Mouse (Mus musculus) C2C12 (cell line): ENCODE data around the gene Il12b. TPM values are rescaled to one million over a fixed set of nuclear protein-coding genes. Genes with fewer than 3 reads are reported as not detected.

Source experiments
- H3K27me3 ChIP-seq: one replicate; pipeline ENCODE4 v1.6.1; 2011; ENCODE audit not compliant: control insufficient read depth, insufficient read depth, insufficient read length
- H3K36me3 ChIP-seq: one replicate; pipeline ENCODE4 v1.6.1; 2011; ENCODE audit not compliant: control insufficient read depth, insufficient read depth
- H3K4me3 ChIP-seq: one replicate; pipeline ENCODE4 v1.5.1; 2011; ENCODE audit warnings: mild to moderate bottlenecking, control low read depth; ENCODE audit not compliant: poor library complexity, insufficient read depth, severe bottlenecking
- H3K79me2 ChIP-seq: one replicate; pipeline ENCODE4 v1.6.1; 2011; ENCODE audit not compliant: control insufficient read depth, insufficient read depth
- H3K79me3 ChIP-seq: one replicate; pipeline ENCODE4 v1.6.1; 2011; ENCODE audit warnings: low read depth, control low read depth
- H3ac ChIP-seq: one replicate; pipeline ENCODE3; 2011; ENCODE audit warnings: low read depth; ENCODE audit not compliant: control insufficient read depth, insufficient read length
- CEBPB ChIP-seq: IDR thresholded peaks from one replicate; pipeline ENCODE4 v1.6.1; 2011; ENCODE audit warnings: low read depth, mild to moderate bottlenecking, control low read depth, moderate library complexity
- CTCF ChIP-seq: IDR thresholded peaks from one replicate; pipeline ENCODE4 v1.5.1; 2011; ENCODE audit not compliant: control insufficient read depth, insufficient read depth, insufficient read length
- FOSL1 ChIP-seq: IDR thresholded peaks from one replicate; pipeline ENCODE4 v1.8.0; 2011; ENCODE audit warnings: mild to moderate bottlenecking, low read length; ENCODE audit not compliant: poor library complexity, insufficient read depth, severe bottlenecking
- MAX ChIP-seq: IDR thresholded peaks from one replicate; pipeline ENCODE4 v1.6.1; 2011; ENCODE audit warnings: mild to moderate bottlenecking, control low read depth
- MYOD1 ChIP-seq: IDR thresholded peaks from one replicate; pipeline ENCODE4 v1.6.1; 2011; ENCODE audit warnings: low read depth; ENCODE audit not compliant: control insufficient read depth, insufficient read length
- MYOG ChIP-seq: IDR thresholded peaks from one replicate; pipeline ENCODE4 v1.6.1; 2011; ENCODE audit not compliant: control insufficient read depth, insufficient read length; ENCODE audit errors: extremely low read depth
- USF1 ChIP-seq: IDR thresholded peaks from one replicate; pipeline ENCODE4 v1.6.1; 2011; ENCODE audit warnings: low read depth, mild to moderate bottlenecking, control low read depth, moderate library complexity
- polyA plus RNA-seq: library from polyadenylated mRNA; unstranded; fragments of >200 nt; fragmentation: generic; extraction: Trizol; gene quantifications from one replicate; pipeline ENCODE4 v1.2.1, GENCODE M21; 2012; ENCODE audit warnings: missing spikeins

Gene Il12b
- polyA plus RNA-seq, 1 experiment: not detected

- Histone ChIP-seq H3K79me2 (no peaks in the 10 kb centered on the region), H3K79me3 (no peaks in the 10 kb centered on the region), H3K4me3 (no peak overlapping the region), H3K27me3 (no peaks in the 10 kb centered on the region), H3ac (no peak overlapping the region), H3K36me3 (no peaks in the 10 kb centered on the region)
- no peak for TF ChIP-seq MYOG
- TF ChIP-seq MAX: no peak
- no peak for TF ChIP-seq CTCF
- no peak for TF ChIP-seq MYOD1
- TF ChIP-seq USF1: no peak
- no peak for TF ChIP-seq CEBPB
- TF ChIP-seq FOSL1: no peak
Observed at GRCm38 (mm10) chr11:44405961-44406360, 6.1 kb downstream of the Il12b start.

DNA sequence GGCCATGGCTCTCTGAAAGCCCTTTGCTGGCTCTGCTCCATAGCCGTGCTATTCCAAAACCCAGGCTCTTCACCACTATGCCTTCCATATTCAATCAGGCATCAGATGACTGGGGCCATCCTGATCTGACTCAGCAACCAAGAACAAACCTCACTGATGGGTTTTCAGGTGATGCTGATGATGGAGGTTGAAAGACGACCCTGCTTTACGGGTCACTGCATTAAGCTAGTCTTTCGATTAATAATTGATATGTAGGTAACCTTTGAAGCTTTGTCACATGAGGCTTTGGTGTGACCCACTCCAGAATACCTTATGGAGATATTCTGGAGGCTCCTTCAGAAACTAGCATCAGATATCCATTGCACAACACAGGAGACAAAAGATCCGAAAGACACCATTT, 6.6 kb downstream of the Il12b start:
- TF ChIP-seq USF1: no peak
- no peak for TF ChIP-seq FOSL1
- TF ChIP-seq MYOG: no peak
- no peak for TF ChIP-seq CTCF
- no peak for TF ChIP-seq MAX
- no peak for TF ChIP-seq CEBPB
- no peak for TF ChIP-seq MYOD1
- Histone ChIP-seq H3K79me2 (no peaks in the 10 kb centered on the region), H3K36me3 (no peaks in the 10 kb centered on the region), H3K4me3 (no peak overlapping the region), H3K27me3 (no peaks in the 10 kb centered on the region), H3K79me3 (no peaks in the 10 kb centered on the region), H3ac (no peak overlapping the region)

DNA sequence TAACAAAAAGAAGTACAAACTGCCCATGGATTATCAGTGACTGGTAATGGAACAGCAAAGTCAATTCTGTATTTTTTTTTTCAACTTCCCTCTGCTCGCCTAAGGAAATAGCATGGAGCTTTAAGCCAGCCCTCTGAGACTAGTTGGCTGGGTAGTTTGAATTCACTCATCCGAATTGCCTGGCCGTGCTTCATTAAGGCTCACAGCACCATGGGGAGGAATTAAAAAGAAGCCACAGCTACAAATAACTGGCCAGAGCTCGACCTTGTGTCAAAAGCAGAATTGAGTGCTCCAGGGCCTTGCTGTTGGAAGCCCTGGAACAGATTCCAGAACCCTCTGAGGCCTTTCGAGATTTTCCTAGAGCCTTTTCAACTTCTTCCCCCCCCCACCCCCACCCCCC, 8.8 kb downstream of the Il12b start:
- Histone ChIP-seq H3K36me3 (no peaks in the 10 kb centered on the region), H3ac (no peak overlapping the region), H3K4me3 (no peak overlapping the region), H3K27me3 (no peaks in the 10 kb centered on the region), H3K79me3 (no peaks in the 10 kb centered on the region), H3K79me2 (no peaks in the 10 kb centered on the region)
- TF ChIP-seq CTCF (no peak), USF1 (no peak), CEBPB (no peak)

DNA sequence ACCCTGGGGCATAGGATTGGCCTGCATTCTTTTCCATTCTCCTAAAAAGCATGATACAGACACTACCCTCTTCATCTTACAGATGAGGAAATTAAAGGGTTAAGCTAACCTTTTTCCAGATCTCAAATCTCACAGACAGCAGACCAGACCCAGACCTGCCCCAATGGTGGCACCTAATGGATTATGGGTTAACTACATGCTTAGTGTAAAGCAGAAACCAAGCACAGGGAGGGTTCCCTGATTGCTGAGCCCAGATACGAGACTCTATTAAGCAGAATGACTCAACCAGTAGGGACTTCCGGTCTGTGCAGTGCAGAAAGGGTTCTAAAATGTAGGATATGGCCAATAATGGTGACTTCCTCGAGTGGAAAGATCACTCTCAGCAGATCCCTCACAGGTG, 10.6 kb downstream of the Il12b start:
- Histone ChIP-seq H3K79me3 (no peaks in the 10 kb centered on the region), H3ac (no peak overlapping the region), H3K27me3 (no peaks in the 10 kb centered on the region), H3K36me3 (no peaks in the 10 kb centered on the region), H3K79me2 (no peaks in the 10 kb centered on the region), H3K4me3 (no peak overlapping the region)
- no peak for TF ChIP-seq MYOD1
- TF ChIP-seq MYOG: no peak
- TF ChIP-seq MAX: no peak
- no peak for TF ChIP-seq USF1
- no peak for TF ChIP-seq CTCF
- TF ChIP-seq CEBPB: no peak
- TF ChIP-seq FOSL1: no peak

DNA sequence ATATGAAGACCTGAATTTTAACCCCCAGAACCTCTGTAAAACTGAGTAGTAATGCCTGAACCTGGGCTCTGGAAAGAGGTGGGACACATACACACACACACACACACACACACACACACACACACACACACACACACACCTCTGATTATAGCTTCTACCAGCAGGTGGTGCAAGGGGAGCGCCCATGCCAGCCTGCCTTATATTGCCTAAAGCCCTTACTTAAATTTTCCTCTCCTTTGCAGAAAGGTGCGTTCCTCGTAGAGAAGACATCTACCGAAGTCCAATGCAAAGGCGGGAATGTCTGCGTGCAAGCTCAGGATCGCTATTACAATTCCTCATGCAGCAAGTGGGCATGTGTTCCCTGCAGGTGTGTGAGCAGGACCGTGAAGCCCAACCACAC, 12.4 kb downstream of the Il12b start:
- no peak overlapping the region for H3ac ChIP-seq
- H3K36me3 ChIP-seq: no peaks in the 10 kb centered on the region
- H3K27me3 ChIP-seq: no peaks in the 10 kb centered on the region
- H3K79me2 ChIP-seq: no peaks in the 10 kb centered on the region
- H3K4me3 ChIP-seq: no peak overlapping the region
- no peak for TF ChIP-seq MAX
- TF ChIP-seq CTCF: no peak
- TF ChIP-seq FOSL1: no peak
- TF ChIP-seq USF1: no peak
- no peaks in the 10 kb centered on the region for H3K79me3 ChIP-seq

DNA sequence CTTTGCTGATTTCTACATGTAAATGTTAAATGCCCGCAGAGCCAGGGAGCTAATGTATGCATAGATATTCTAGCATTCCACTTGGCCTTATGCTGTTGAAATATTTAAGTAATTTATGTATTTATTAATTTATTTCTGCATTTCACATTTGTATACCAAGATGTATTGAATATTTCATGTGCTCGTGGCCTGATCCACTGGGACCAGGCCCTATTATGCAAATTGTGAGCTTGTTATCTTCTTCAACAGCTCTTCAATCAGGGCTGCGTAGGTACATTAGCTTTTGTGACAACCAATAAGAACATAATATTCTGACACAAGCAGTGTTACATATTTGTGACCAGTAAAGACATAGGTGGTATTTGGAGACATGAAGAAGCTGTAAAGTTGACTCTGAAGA, 13.5 kb downstream of the Il12b start:
- no peak for TF ChIP-seq MAX
- TF ChIP-seq CTCF: no peak
- no peak for TF ChIP-seq MYOD1
- TF ChIP-seq CEBPB: no peak
- TF ChIP-seq FOSL1: no peak
- no peak for TF ChIP-seq USF1
- no peak for TF ChIP-seq MYOG
- no peaks in the 10 kb centered on the region for H3K36me3 ChIP-seq
- H3K79me3 ChIP-seq: no peaks in the 10 kb centered on the region
- no peak overlapping the region for H3ac ChIP-seq
- H3K79me2 ChIP-seq: no peaks in the 10 kb centered on the region
- H3K27me3 ChIP-seq: peaks cover 4% of the 10 kb centered on the region
- H3K4me3 ChIP-seq: no peak overlapping the region
